Mouse (Mus musculus) retina, postnatal 1 day (tissue): ENCODE data around the gene Pip5k1b.
A peak's percentile ranks its signal among the peaks of the same experiment; 100 is the strongest.

Experiments
- DNase-seq: peaks from one replicate; pipeline ENCODE4 v3.0.0-alpha.2; 2012

The Pip5k1b gene

GRCm38 (mm10) chr19:24404716-24405115 lies 151.0 kb downstream of the Pip5k1b start:
- no peak for DNase-seq

GRCm38 (mm10) chr19:24403245-24403644 lies 152.4 kb downstream of the Pip5k1b start:
- no peak for DNase-seq

- DNase-seq = no peak
Observed at GRCm38 (mm10) chr19:24393920-24394319, 161.8 kb downstream of the Pip5k1b start.

DNA sequence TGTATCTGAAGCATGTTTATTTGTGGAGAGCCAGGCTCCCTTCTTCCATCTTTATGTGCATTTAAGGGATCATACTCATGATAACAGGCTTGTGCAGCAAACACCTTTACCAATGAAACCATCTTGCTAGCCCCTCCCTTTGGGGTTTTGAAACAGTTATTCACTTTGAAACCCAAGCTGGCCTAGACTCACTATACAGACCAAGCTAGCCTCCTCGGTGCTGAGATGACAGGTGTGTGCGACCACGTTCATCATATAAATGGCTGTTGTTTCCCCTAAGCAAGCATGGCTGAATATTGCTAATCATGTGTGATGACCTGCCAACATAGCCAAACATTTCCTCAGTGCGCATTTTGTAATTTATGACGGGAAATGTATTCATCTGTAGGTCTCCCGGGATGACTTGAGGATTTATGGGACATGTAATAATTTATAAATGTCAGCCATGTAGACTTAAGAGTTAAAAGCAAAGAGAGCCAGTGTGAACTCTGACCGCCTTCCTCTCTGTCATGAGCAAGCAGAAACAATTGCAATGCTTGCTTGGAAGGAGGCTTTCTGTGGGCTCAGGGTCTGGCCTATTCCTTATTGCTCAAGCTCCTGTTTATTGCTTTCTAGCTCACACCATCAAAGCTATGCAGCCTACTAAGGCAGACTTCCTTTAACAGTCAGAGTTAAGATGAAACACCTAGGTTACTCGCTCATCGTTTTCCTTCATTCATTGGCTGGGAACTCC lies 164.0 kb downstream of the Pip5k1b start:
- no peak for DNase-seq

- no peak for DNase-seq
Observed at GRCm38 (mm10) chr19:24386956-24387865, 168.5 kb downstream of the Pip5k1b start.

DNA sequence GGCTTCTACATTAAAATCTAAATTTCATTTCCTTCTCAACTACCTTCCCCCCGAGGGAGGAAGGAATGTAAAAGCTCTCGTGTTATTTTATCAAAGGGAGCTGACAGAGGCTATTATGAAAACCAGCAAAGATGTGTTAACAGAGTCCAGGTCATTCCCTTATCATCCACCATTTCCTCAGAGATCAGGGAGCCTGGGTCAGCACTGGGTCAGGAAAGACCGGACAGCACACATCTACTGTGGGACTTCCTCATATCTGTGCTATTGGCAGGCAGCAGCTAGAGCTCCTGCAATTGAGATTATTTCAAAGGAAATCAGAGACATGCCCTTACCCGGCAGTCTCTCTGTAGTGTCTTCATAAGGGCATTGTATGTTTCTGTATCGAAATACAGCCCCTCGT lies 177.2 kb downstream of the Pip5k1b start:
- DNase-seq = no peak

GRCm38 (mm10) chr19:24371763-24372640 lies 183.7 kb downstream of the Pip5k1b start:
- peak; percentile 64 for DNase-seq

DNA sequence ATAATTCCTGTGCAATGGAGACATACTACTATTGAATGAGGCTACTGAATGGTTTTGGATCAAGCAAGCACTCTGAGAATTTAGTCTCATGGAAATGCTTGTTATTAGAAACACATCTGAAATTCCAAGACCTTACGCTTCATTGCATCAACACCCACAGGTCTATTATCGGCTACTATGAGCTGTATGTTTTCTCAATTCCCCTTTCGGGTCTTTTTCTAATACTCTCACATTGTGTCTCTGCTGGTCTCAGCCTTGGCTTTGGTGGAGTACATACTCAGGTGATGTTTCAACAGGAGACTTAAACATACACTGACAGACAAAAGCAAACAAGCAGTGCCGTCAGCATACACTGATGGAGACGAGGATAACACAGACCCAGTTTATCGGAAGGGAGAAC lies 187.3 kb downstream of the Pip5k1b start:
- DNase-seq = no peak

DNA sequence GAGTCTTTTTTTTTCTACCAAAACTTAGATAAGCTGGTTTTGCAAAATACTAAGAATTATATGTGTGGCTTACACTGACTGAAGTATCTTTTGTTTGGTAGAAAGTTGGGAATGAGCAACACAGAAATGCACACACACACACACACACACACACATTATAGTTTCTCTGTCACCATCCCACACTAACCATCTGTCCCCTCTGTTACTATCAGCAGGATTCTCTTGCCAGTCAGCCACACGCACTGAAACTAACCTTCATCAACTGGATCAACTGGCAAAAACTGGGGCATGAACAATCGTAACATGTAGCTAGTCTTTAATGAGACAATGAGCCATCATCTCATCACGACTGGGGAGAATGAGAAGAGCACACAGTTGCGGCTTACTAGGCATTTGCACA lies 187.9 kb downstream of the Pip5k1b start:
- DNase-seq = peak; percentile 55

- DNase-seq = no peak
Observed at GRCm38 (mm10) chr19:24366747-24367146, 188.9 kb downstream of the Pip5k1b start.

- no peak for DNase-seq
Observed at GRCm38 (mm10) chr19:24362626-24363321, 192.9 kb downstream of the Pip5k1b start.

DNA sequence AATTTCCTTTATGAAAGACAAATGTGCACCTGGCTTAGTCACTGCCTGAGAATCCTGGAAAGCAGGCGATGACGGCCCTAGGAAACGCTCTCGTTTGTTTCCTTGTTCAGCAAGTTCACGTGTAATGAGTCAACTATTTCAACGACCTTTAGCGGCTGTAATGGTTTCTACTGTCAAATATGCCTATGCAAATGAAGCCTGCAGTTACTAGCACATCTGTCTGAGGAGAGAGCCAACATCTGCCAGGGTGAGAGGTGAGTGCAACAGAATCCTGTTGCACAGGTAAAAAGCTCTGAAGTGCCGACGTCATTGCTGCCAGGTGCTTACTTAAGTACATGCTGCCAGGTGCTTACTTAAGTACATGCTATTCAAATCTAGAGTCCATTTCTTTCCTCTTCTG lies 196.4 kb downstream of the Pip5k1b start:
- no peak for DNase-seq

DNA sequence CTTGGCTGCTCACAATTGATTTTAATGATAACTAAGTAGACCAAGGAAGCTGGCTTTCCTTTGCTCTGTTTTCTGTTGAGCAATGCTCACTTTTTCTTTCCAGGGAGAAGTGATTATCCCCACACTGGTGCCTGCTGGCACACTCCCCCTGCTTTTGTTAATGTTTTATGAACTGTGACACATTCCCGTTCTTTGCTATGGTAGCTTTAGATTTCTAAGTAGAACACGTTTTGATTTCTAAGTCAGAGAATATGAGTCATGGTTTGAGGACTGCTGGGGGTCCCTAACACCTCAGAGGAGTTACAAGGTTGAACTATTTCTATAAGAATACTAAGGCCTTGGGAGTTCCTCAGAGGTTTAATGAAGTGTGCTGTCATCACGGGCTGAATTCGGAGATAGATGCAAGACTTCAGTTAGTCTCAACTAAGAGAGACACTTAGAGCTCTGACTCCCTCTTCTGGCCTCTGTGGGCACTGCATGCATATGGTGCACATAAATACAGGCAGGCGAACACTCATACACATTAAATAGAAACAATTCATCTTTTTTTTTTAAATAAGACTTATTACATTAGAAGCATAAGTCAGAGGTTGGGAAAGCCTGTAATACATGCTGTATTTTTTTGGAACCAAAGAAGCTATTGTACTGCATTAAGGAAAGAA lies 203.2 kb downstream of the Pip5k1b start:
- DNase-seq = no peak

DNA sequence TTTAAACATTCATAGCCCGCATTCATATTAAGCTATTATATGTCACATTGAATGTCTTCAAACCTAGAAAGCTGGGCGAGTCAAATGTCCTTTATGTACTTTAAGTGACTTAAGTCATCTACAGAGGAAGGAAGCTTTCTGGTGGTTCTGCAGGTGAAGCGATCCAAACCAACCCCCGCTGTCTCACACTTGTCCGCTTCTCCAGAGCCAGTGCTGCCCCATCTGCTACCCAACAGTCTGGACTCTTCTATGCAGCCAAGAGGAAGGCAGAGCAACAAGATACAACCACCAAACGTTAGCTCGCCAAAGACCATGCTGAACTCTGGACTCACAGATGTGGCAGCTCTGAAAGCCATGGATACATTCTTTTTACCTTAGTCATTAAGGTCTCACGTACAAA lies 211.2 kb downstream of the Pip5k1b start:
- DNase-seq = no peak

GRCm38 (mm10) chr19:24342786-24343185 lies 212.9 kb downstream of the Pip5k1b start:
- no peak for DNase-seq

GRCm38 (mm10) chr19:24336370-24337076 lies 219.1 kb downstream of the Pip5k1b start:
- DNase-seq = no peak

DNA sequence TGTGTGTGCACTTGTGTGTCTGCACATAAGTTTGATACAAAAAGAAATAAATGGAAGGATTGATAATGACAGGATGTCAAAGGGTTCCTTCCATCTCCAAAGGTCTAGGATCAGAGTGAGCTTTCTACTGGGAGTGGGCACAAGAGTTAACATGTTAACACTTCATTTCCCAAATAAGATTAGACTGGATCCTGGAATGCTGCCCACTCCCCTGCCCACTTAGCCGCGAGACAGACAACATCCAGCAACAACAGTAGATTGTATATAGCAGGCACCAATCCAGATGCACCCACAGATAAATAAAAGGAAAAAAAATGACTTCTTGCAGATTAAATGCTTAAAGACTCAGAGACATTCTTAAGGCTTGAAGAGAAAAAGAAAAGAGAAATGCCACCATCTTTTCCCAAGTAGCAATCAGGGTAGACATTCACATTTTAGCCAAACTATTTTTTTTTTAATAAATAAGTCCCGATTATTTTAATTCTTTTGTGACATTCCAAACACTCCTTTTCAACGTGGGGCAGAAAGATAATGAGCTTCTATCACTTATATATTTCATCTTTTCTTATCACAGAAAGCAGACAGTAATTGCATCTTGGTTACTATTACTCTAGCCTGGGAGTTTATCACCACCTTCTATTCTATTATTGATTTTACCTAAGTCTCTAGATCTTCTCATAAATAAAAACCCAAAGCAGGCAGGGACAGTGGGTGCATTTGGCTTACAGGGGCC lies 219.9 kb downstream of the Pip5k1b start:
- DNase-seq = peak; percentile 68

DNA sequence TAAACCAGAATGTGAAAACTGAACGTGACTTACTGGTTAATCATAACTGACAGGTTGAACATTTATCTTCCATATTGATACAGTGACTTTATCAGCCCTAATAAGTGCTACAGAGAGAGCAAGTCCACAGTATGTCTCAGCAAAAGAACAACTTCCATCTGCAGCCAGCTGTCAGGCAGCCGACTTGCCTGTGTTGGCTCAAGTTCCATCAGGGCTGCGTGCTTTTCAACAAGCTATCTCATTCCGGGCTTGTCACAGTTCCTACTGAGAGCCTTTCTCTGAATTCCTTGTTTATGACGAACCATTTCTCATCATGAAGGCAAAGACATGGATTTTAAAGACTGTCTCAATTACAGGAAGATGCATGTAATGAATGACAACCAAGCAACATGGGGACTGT lies 222.7 kb downstream of the Pip5k1b start:
- DNase-seq = no peak

- no peak for DNase-seq
Observed at GRCm38 (mm10) chr19:24331274-24331673, 224.4 kb downstream of the Pip5k1b start.

- DNase-seq = no peak
Observed at GRCm38 (mm10) chr19:24330366-24330765, 225.3 kb downstream of the Pip5k1b start.
